Mouse (Mus musculus): Measurements from ENCODE around the gene Fam124a. TPM values are rescaled to one million over a fixed set of nuclear protein-coding genes. Genes with fewer than 3 reads are reported as not detected.

Fam124a gene
- total RNA-seq, 2 experiments from 2014 or later: 20.8 to 23.3 TPM

DNA sequence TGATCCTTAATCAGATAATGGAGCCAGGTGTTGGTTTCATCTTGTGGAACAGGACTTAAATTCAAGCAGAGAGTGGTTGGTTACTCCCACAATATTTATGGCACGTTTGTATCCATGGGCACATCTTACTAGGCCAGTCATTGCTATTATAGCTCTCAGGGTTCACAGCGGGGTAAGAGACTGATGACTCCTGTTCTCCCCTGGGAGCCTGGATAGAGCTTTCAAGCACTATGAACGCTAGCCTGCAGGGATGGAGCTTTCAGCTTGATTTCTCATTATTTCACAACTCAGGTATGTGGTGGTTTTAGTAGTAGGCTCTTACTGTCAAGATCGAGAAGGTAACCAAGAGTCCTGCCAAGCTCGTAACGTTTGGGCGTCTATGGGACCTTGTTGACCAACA lies 100.5 kb downstream of the Fam124a start:
- DNase-seq (ENCODE audit: low spot score in 2 of 2): no peak

DNA sequence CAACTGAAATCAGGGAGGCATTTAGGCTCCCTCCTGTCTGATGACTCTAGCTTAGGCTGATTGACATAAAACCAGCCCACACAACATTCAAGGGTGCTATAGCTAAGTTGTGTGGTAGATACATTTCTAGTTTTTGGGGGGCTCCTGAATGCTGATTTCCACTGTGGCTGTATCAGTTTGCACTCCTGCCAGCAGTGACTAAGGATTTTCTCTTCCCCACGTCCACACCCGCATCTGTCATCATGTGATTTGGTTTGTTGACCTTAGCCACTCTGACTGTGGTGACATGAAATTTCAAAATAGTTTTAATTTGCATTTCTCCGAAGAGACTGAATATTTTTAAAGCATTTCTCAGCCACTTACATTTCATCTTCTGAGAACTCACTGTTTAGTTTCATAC lies 101.9 kb downstream of the Fam124a start:
- DNase-seq (ENCODE audit: low spot score in 2 of 2): no peak

Other genes starting within 250 kb of the Fam124a start
- gene Gucy1b2, start 99.4 kb upstream of the Fam124a start, total RNA-seq (2021): under 1 TPM; 0.16 to 0.30 TPM
- gene Gm4131, start 11.2 kb downstream of the Fam124a start, total RNA-seq (2021): not detected
- not detected for gene Serpine3, start 107.9 kb downstream of the Fam124a start, total RNA-seq (2021)
- 10 to 100 TPM; 32.2 to 43.1 TPM for gene Ints6, start 205.4 kb downstream of the Fam124a start, total RNA-seq (2021)